8 mouse cellular contexts compared by ENCODE assay signal in genomic region chr7:44849416-44850111, GRCm38 (mm10). TPM values are rescaled to one million over a fixed set of nuclear protein-coding genes. Genes with fewer than 3 reads are reported as not detected.
DNase-seq lines count a peak whose midpoint lies in the region; ATAC-seq and TF ChIP-seq lines count a peak whose summit lies in the region.

No protein-coding gene starts in this region.

- TF ChIP-seq CTCF in Patski (IDR thresholded peaks at IDR 0.05), result no peak

- peak; percentile 69 for DNase-seq in Patski (ENCODE audit: low read depth, low spot score)
- peak; percentile 91 to 93 for DNase-seq in cerebellum, postnatal 25 days
- peak; percentile 74 to 79 for DNase-seq in frontal cortex, postnatal 25 days (ENCODE audit: low spot score in 2 of 2)
- DNase-seq in hindbrain, embryonic 14.5 days (ENCODE audit: low spot score), result peak; percentile 92
- peak; percentile 90 for DNase-seq in left cerebral cortex, adult 11 months (ENCODE audit: low spot score)
- DNase-seq in lung, postnatal 4 days, result peak; percentile 93 to 94
- peak; percentile 89 for DNase-seq in retina, postnatal 7 days (ENCODE audit: low read depth, low spot score)
- peak; percentile 77 for DNase-seq in urinary bladder, adult 2 months (ENCODE audit: low spot score)

- CTCF ChIA-PET in Patski (lab: Charles Lee), result interaction anchor here (1.1 kb wide), 1 partner anchor 25 kb away, joined by 3 read pairs; no protein-coding TSS in a partner anchor

- peaks cover 32% of the 10 kb centered on the region for H3K36me3 ChIP-seq in hindbrain, embryonic 14.5 days (replicated peaks; ENCODE audit: control insufficient read depth, insufficient read depth)

- H3K27ac ChIP-seq in hindbrain, embryonic 14.5 days, result peak overlapping the region; percentile 98

- ATAC-seq in Patski, result peak; percentile 32
- ATAC-seq in hindbrain, embryonic 14.5 days (ENCODE audit: low FRiP score), result peak; percentile 73

- peaks cover 32% of the 10 kb centered on the region for H3K4me1 ChIP-seq in hindbrain, embryonic 14.5 days (replicated peaks; ENCODE audit: control insufficient read depth, insufficient read depth, low read length)

- WGBS in hindbrain, embryonic 14.5 days, result under 1% methylated on average over 41 of the region's 41 CpGs

- H3K27me3 ChIP-seq in Patski, result no peaks in the 10 kb centered on the region
- no peaks in the 10 kb centered on the region for H3K27me3 ChIP-seq in hindbrain, embryonic 14.5 days (ENCODE audit: control insufficient read depth, insufficient read depth, low read length)

- no peaks in the 10 kb centered on the region for H3K9me3 ChIP-seq in hindbrain, embryonic 14.5 days (ENCODE audit: control insufficient read depth, low read length)

- in situ Hi-C loops in Patski (cut with MboI; ENCODE audit: low pct_unique_long_range_greater_than_20kb), result loop anchor here (25.0 kb wide), 1 partner anchor 863 kb away; the partner anchor contains the start of genes Dbp, Fam83e, Rpl18 and Sphk2

- peak overlapping the region; percentile 87 for H3K9ac ChIP-seq in hindbrain, embryonic 14.5 days

- peak overlapping the region; percentile 85 for H3K4me2 ChIP-seq in hindbrain, embryonic 14.5 days (replicated peaks)

- H3K4me3 ChIP-seq in hindbrain, embryonic 14.5 days (replicated peaks; ENCODE audit: low read length), result peak overlapping the region; percentile 74

- POLR2A ChIA-PET in Patski (lab: Charles Lee), result interaction anchor here (0.6 to 2.2 kb wide), 5 partner anchors 8 to 109 kb away, joined by 3 to 5 read pairs (median 3); no protein-coding TSS in a partner anchor

RNA-seq across cellular contexts. Expression of gene Tbc1d17, which starts 0.7 kb away (rescaled TPM):
- 59.1 TPM for polyA plus RNA-seq in Patski (2021)
- 98.5 and 104 TPM in 2 replicates for polyA plus RNA-seq in hindbrain, embryonic 14.5 days (2014; fragmentation: Nextera tagmentation; extraction: Ambion mirVana)
- 67.3 and 68.9 TPM in 2 replicates for polyA plus RNA-seq in urinary bladder, adult 2 months (2012; rRNA removed)

RNA-seq across cellular contexts. Expression of gene Akt1s1, which starts 0.8 kb away (rescaled TPM):
- polyA plus RNA-seq in Patski (2021), result 99.9 TPM
- 57.6 and 59.1 TPM in 2 replicates for polyA plus RNA-seq in hindbrain, embryonic 14.5 days (2014; fragmentation: Nextera tagmentation; extraction: Ambion mirVana)
- 93.8 and 99.5 TPM in 2 replicates for polyA plus RNA-seq in urinary bladder, adult 2 months (2012; rRNA removed)

RNA-seq across cellular contexts. Expression of gene Pnkp, which starts 7.4 kb away (rescaled TPM):
- 43.2 TPM for polyA plus RNA-seq in Patski (2021)
- polyA plus RNA-seq in hindbrain, embryonic 14.5 days (2014; fragmentation: Nextera tagmentation; extraction: Ambion mirVana), result 23.4 and 26.5 TPM in 2 replicates
- 23.4 and 24.1 TPM in 2 replicates for polyA plus RNA-seq in urinary bladder, adult 2 months (2012; rRNA removed)

RNA-seq across cellular contexts. Expression of gene Ptov1, which starts 20.0 kb away (rescaled TPM):
- 308 TPM for polyA plus RNA-seq in Patski (2021)
- polyA plus RNA-seq in hindbrain, embryonic 14.5 days (2014; fragmentation: Nextera tagmentation; extraction: Ambion mirVana), result 430 and 454 TPM in 2 replicates
- polyA plus RNA-seq in urinary bladder, adult 2 months (2012; rRNA removed), result 176 and 195 TPM in 2 replicates

RNA-seq across cellular contexts. Expression of gene Atf5, which starts 33.1 kb away (rescaled TPM):
- polyA plus RNA-seq in Patski (2021), result 76.6 TPM
- 2.2 and 2.5 TPM in 2 replicates for polyA plus RNA-seq in hindbrain, embryonic 14.5 days (2014; fragmentation: Nextera tagmentation; extraction: Ambion mirVana)
- polyA plus RNA-seq in urinary bladder, adult 2 months (2012; rRNA removed), result 43.4 and 63.6 TPM in 2 replicates

Comparison
In these comparisons a context has a peak if more than half of its experiments do, and no peak if none do; other contexts are left out.
1. Peak in every context shown above with its lines: DNase-seq, ATAC-seq, H3K4me3 ChIP-seq and H3K27ac ChIP-seq.